Mouse (Mus musculus): ENCODE measurements around the gene Zfp846.

Gene Zfp846

DNA sequence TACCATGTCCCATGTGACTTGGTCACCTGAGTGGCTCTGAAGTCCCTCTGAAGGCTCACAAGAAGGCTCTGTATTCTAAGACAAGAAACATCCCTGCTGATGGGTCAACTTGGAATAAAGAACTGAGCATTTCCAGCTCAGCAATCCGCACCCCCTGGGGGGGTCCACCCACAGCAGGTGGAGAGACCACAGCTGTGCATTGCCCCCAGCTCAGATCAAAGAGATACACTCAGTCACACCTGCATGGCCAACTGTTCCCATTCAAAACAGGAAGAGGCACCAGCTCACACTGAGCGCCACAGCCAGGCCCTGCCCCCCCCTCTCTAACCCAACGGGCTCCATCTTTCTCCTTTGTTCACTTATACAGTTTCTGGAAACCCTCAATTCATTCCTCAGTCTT is 55.2 kb downstream of the Zfp846 start:
- DNase-seq (ENCODE audit: inconsistent age in 2 of 2, low spot score in 1 of 2): no peak

DNA sequence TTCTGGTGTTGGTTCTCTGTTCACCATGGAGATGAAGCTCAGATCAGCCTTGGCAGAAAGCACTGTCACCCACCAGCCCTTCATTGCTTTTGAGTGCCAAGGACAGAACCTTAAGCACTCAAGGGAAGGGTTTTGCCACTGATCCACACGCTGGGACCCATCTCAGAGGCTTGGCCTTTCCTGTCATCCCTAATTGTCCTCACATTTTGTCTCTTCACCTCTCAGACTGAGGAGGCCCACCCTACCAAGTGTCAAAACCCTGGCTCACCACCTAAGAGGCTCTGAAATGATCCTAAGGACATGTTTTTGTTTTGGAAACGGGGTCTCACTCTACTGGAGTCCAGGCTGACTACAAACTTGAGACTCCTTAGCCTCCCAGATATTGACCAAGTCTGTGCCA is 55.7 kb downstream of the Zfp846 start:
- DNase-seq (ENCODE audit: inconsistent age in 2 of 2, low spot score in 1 of 2): no peak

DNA sequence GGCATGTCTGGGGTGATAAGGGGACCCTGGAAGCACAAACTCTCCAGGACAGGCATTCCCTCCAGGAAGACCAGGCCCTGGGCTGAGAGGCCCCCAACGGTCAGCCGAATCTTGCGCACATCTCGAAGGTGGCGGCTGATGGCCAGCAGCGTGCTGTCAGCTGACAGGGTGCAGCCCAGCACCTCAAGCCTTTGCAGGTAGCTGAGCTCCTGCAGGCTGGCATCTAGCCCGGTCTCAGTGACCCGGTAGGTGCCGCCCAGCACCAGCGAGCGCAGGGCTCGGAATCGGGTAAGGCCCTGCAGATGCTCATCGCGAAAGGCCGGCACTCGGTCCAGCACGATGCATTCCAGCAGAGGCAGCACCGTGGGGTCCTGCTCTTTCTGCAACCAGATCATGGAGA is 57.5 kb downstream of the Zfp846 start:
- DNase-seq (ENCODE audit: inconsistent age in 2 of 2, low spot score in 1 of 2): peak in 1 of 2 experiments; percentile 25

- DNase-seq (ENCODE audit: inconsistent age in 2 of 2, low spot score in 1 of 2): no peak
Measured at GRCm38 (mm10) chr9:20639486-20639885, 58.4 kb downstream of the Zfp846 start.

GRCm38 (mm10) chr9:20641501-20641900 is 60.4 kb downstream of the Zfp846 start:
- peak in 1 of 2 experiments; percentile 35 for DNase-seq (ENCODE audit: inconsistent age in 2 of 2, low spot score in 1 of 2)

- DNase-seq (ENCODE audit: inconsistent age in 2 of 2, low spot score in 1 of 2): peak; percentile 68 to 81
Measured at GRCm38 (mm10) chr9:20642101-20642895, 61.2 kb downstream of the Zfp846 start, which contains the start of gene Ubl5. Gene Ubl5, plus strand, starts transcription at chr9:20642878.

DNA sequence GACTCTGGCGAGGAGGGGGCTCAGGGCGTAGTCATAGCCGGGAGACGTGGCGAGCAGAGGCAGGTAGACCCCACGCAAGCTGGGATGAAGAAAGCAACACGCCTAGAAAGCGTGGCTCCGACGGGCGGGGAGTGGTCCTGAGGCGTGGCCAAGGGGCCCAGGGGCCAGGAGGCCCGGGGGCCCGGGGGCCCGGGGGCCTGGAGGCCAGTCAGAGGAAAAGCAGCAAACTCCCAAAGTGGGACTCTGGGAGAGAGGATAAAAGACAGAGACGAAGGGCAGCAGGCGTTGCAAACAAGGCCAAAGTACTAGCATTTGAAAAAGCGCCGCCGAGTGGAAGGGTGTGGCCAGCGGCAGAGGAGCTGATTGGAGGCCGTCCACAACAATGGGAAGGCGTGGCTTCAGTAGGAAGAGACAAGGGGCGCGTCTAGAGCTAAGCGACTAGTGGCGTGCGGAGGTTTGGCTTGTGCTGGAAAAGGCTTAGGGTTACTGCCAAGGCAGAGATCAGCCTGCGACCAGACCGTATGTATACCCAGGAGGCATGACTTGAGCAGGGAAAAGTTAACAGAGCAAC is 61.9 kb downstream of the Zfp846 start:
- DNase-seq (ENCODE audit: inconsistent age in 2 of 2, low spot score in 1 of 2): peak; percentile 88 to 95

GRCm38 (mm10) chr9:20643781-20644180 is 62.7 kb downstream of the Zfp846 start:
- DNase-seq (ENCODE audit: inconsistent age in 2 of 2, low spot score in 1 of 2): peak in 1 of 2 experiments; percentile 62

DNA sequence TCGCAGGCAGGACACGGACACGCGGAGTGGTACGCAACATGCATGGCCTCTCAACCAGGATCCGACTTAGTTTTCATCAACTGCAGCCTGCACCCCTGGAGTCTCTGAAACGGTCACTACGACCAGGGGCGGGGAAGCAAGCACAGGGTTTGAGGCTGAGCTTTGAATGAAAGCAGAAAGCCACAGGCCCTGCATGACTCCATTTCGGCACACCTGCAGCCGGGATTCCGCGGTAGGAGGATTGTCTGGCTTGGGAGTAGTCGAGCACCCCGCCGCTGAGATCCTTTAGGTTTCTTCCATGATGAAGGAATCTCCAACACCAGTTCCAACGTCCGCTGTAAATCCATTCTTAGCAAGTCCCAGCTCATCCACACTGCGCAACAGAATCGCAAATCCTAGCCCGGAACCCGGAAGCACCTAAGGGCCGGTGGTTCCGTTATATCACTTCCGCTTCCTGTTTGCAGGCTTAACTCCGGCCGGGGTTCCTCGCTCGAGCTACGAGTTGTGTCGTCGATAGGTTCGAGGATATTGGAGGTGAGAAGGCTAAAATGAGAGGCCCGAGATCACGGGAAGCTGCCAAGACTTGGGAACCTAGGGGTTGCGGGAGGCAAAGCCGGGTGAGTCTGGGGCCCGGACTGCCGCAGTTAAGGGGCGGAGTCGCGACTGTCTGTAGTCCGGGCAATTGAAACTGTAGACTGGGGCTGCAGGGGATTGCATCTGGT is 63.4 kb downstream of the Zfp846 start, which contains the start of gene Fbxl12:
Gene Fbxl12 (minus strand): TSS at position 408 of the 722 bp plus-strand sequence.
- DNase-seq (ENCODE audit: inconsistent age in 2 of 2, low spot score in 1 of 2): peak; percentile 86 to 95

GRCm38 (mm10) chr9:20645121-20645520 is 64.0 kb downstream of the Zfp846 start:
- DNase-seq (ENCODE audit: inconsistent age in 2 of 2, low spot score in 1 of 2): no peak

DNA sequence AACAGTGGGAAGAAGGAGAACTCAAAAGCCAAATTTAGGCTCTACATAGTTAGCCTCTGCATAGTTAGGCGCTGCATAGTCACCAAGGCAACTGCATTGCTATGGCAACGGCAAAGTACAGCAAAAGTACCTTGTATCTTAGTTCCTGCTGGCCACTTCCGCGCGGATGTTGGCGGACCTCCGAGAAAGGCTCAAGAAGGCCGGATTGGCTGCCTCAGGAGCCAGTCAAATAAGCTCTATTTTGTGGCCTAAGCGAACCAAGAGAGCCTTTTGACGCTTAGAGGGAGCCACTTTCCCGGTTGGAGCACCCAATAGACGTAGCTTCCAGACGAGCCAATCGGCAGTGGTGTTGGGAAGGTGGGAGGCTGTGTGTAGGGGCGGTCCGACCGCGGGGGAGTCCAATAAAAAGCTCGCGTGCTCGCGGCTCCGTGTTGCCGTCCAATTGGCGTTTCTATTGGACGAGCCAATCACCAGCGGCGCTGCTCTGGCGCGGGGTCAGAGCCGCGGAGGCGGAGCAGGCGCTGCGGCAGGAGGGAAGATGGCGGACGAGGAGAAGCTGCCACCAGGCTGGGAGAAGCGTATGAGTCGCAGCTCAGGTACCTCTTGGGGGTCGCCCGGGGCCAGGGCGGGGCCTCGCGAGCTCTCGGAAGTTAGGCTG is 70.6 kb downstream of the Zfp846 start, which contains the start of gene Pin1:
Gene Pin1 (plus strand): TSS at position 494 of the 658 bp plus-strand sequence.
- peak; percentile 99 for DNase-seq (ENCODE audit: inconsistent age in 2 of 2, low spot score in 1 of 2)

- no peak for DNase-seq (ENCODE audit: inconsistent age in 2 of 2, low spot score in 1 of 2)
Measured at GRCm38 (mm10) chr9:20652260-20652658, 71.2 kb downstream of the Zfp846 start.

- no peak for DNase-seq (ENCODE audit: inconsistent age in 2 of 2, low spot score in 1 of 2)
Measured at GRCm38 (mm10) chr9:20653859-20654258, 72.8 kb downstream of the Zfp846 start.
